Mouse (Mus musculus) liver, embryonic 14.5 days (tissue): ENCODE data around the gene Psors1c2. TPM values are rescaled to one million over a fixed set of nuclear protein-coding genes. Genes with fewer than 3 reads are reported as not detected.

Experiments
- ATAC-seq: fragments of 200-750 bp; cut with Nextera tagmentation; 2 replicates; pipeline ENCODE4 v1.8.0; 2017; ENCODE audit warnings: moderate number of reproducible peaks, mild to moderate bottlenecking, moderate library complexity; ENCODE audit not compliant: insufficient read depth
- DNase-seq, 3 experiments: peaks; one replicate each; pipeline ENCODE4 v3.0.0-alpha.2; 2012 to 2013; ENCODE audit warnings: low read depth in 3 of 3, low spot score in 3 of 3
- H3K27ac ChIP-seq: fragments of 300-500 bp; sonication (generic); 2 replicates; pipeline ENCODE4 v1.5.1; 2014; ENCODE audit warnings: moderate library complexity, mild to moderate bottlenecking, control low read depth, inconsistent platforms
- H3K27me3 ChIP-seq: fragments of 300-500 bp; sonication (generic); 2 replicates; pipeline ENCODE4 v1.6.1; 2014; ENCODE audit warnings: mild to moderate bottlenecking, low read length, moderate library complexity; ENCODE audit not compliant: control insufficient read depth, insufficient read depth
- H3K36me3 ChIP-seq: fragments of 300-500 bp; sonication (generic); replicated peaks from 2 replicates; pipeline ENCODE4 v1.6.1; 2014; ENCODE audit warnings: low read depth; ENCODE audit not compliant: control insufficient read depth, insufficient read depth
- H3K4me1 ChIP-seq, 2 experiments: fragments of 200-500 bp in 1 of 2; fragments of 300-500 bp in 1 of 2; sonication (generic) in 1 of 2; replicated peaks; 2 replicates each; pipeline ENCODE4 v1.6.1; 2012 to 2014; ENCODE audit warnings: antibody characterized with exemption in 1 of 2, inconsistent platforms in 1 of 2, low read length in 1 of 2; ENCODE audit not compliant: control insufficient read depth in 2 of 2, insufficient read depth in 2 of 2
- H3K4me2 ChIP-seq: fragments of 300-500 bp; sonication (generic); 2 replicates; pipeline ENCODE4 v1.6.1; 2014; ENCODE audit warnings: low read depth, mild to moderate bottlenecking, control low read depth, moderate library complexity
- H3K4me3 ChIP-seq, 2 experiments: fragments of 200-500 bp in 1 of 2; fragments of 300-500 bp in 1 of 2; sonication (generic) in 1 of 2; 2 replicates each; pipeline ENCODE4 v1.5.1; 2012 to 2014; ENCODE audit warnings: low read depth in 2 of 2, low read length in 2 of 2, mild to moderate bottlenecking in 2 of 2, control low read depth in 1 of 2, inconsistent platforms in 1 of 2, moderate library complexity in 1 of 2; ENCODE audit not compliant: insufficient read depth in 1 of 2
- H3K9ac ChIP-seq: fragments of 300-500 bp; sonication (generic); replicated peaks from 2 replicates; pipeline ENCODE4 v1.6.1; 2014; ENCODE audit warnings: mild to moderate bottlenecking, control low read depth, moderate library complexity
- H3K9me3 ChIP-seq: fragments of 300-500 bp; sonication (generic); 2 replicates; pipeline ENCODE4 v1.6.1; 2016; ENCODE audit warnings: low read length, mixed read lengths; ENCODE audit not compliant: control insufficient read depth
- CTCF ChIP-seq: IDR thresholded peaks from 2 replicates; pipeline ENCODE4 v1.5.1; 2016; ENCODE audit warnings: antibody characterized with exemption, low read depth, control low read depth
- EP300 ChIP-seq: IDR thresholded peaks from 2 replicates; pipeline ENCODE4 v1.6.1; 2016; ENCODE audit warnings: antibody characterized with exemption, low read depth
- WGBS: fragments of 180-500 bp; shearing (Covaris S2); extraction: QIAGEN DNeasy Blood & Tissue Kit; methylation state at CpG from one replicate; pipeline ENCODE4 v1.1.7; 2014; ENCODE audit not compliant: insufficient replicate concordance; 5-methylcytosine and 5-hydroxymethylcytosine counted together
- polyA plus RNA-seq, 2 experiments: library from polyadenylated mRNA; depleted of rRNA in 1 of 2; stranded (reverse) in 1 of 2; unstranded in 1 of 2; fragments of >200 nt; fragmentation: Nextera tagmentation in 1 of 2; extraction: Ambion mirVana in 1 of 2; gene quantifications; 2 replicates each; pipeline versions ENCODE4 v1.2.1 to v1.2.3; 2012 to 2014

Psors1c2 gene
- polyA plus RNA-seq, 2 experiments: 0.09 TPM; not detected in 1

GRCm38 (mm10) chr17:35516652-35517500, 16.1 kb upstream of the Psors1c2 start, which contains the start of the genes Tcf19 and Cchcr1:
Gene Tcf19 (minus strand): TSS chr17:35516824.
Gene Cchcr1 (plus strand): TSS chr17:35517100.
- TF ChIP-seq EP300 (peak; percentile 68), CTCF (peak; percentile 36; the same call in 1 of the 2 replicates)
- peak; percentile 97 to 98 (median 98) for DNase-seq
- H3K9ac ChIP-seq: peak within 1 kb of the TSS; percentile 81

GRCm38 (mm10) chr17:35517526-35517925, 15.5 kb upstream of the Psors1c2 start:
- no peak for ATAC-seq
- peak overlapping the region; percentile 85 for H3K4me2 ChIP-seq
- H3K4me3 ChIP-seq: peak overlapping the region; percentile 65 to 76
- no peaks in the 10 kb centered on the region for H3K9me3 ChIP-seq
- 15% methylated on average over 12 of the region's 12 CpGs for WGBS
- no peaks in the 10 kb centered on the region for H3K27me3 ChIP-seq
- peak overlapping the region; percentile 32; the same call in 1 of the 2 replicates for H3K27ac ChIP-seq
- H3K9ac ChIP-seq: peak overlapping the region; percentile 81
- H3K36me3 ChIP-seq: peaks cover 8% of the 10 kb centered on the region
- no peak for TF ChIP-seq CTCF
- no peak for TF ChIP-seq EP300
- H3K4me1 ChIP-seq: peaks cover 5 to 16% of the 10 kb centered on the region in 2 experiments
- no peak for DNase-seq

More at GRCm38 (mm10) chr17:35516652-35517500, 16.1 kb upstream of the Psors1c2 start, which contains the start of the genes Tcf19 and Cchcr1:
- H3K27me3 ChIP-seq: no peaks in the 10 kb centered on the region
- peak within 1 kb of the TSS; percentile 85 for H3K4me2 ChIP-seq
- peak; percentile 95 for ATAC-seq
- peak within 1 kb of the TSS; percentile 73 for H3K27ac ChIP-seq
- no peaks in the 10 kb centered on the region for H3K9me3 ChIP-seq
- peaks cover 5 to 16% of the 10 kb centered on the region in 2 experiments for H3K4me1 ChIP-seq
- H3K36me3 ChIP-seq: peaks cover 10% of the 10 kb centered on the region
- H3K4me3 ChIP-seq: peak within 1 kb of the TSS; percentile 76 to 96
- WGBS: under 1% methylated on average over 67 of the region's 67 CpGs

- Histone ChIP-seq H3K27ac (no peak overlapping the region), H3K4me1 (no peaks in the 10 kb centered on the region), H3K4me3 (no peak overlapping the region), H3K4me2 (no peak overlapping the region), H3K9ac (no peak overlapping the region), H3K9me3 (no peaks in the 10 kb centered on the region), H3K27me3 (no peaks in the 10 kb centered on the region), H3K36me3 (peaks cover 2% of the 10 kb centered on the region)
- WGBS: 80% methylated on average over 9 of the region's 9 CpGs
- no peak for ATAC-seq
- TF ChIP-seq CTCF (no peak), EP300 (no peak)
- no peak for DNase-seq
These were observed 8.6 kb upstream of the Psors1c2 start for GRCm38 (mm10) chr17:35524354-35524753.

DNA sequence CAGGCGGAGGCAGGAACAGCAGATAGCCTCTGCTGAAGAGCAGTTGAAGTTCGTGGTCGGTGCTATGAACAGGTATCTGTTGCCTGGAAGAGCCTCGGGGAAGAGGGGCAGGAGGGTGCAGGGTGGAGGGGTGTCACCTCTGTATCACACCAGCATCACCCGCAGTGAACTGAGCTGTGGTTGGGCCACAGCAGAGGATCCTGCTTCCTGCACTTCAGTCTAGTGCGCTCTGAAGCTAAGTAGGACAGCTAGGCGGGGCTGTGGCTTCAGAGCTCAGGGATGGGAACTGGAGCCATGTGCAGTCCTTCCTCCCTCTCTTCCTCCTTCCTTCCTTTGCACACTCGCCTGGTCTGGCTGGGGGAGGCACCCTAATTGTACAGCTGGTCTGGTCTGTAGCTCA, 6.4 kb upstream of the Psors1c2 start:
- Histone ChIP-seq H3K4me1 (no peaks in the 10 kb centered on the region), H3K9me3 (no peaks in the 10 kb centered on the region), H3K4me2 (no peak overlapping the region), H3K4me3 (no peak overlapping the region), H3K9ac (no peak overlapping the region), H3K27ac (no peak overlapping the region), H3K27me3 (no peaks in the 10 kb centered on the region), H3K36me3 (peaks cover 2% of the 10 kb centered on the region)
- ATAC-seq: no peak
- 36% methylated on average over 8 of the region's 8 CpGs for WGBS
- DNase-seq: no peak
- no peak for TF ChIP-seq CTCF
- TF ChIP-seq EP300: no peak

DNA sequence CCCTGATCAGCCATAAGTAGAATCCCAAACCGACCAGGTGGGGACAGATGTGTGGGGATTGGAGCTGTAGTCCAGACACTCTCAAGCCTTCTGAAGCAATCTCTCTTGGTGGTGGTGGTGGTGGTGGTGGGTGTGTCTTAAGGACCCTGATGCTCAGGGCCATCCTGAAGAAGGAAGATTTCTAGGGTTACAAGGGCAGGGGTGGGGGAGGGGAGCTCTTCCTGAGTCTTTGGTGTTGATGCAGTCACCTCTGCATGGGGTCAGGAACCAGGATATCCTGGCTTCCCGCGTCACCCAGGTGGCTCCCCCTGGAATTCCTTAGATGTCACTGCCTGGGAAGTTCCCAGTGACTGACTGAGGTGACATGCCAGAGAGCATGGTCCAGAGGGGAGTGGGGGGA, 641 bp upstream of the Psors1c2 start:
- no peak overlapping the region for H3K4me2 ChIP-seq
- ATAC-seq (no peak), DNase-seq (no peak)
- H3K9ac ChIP-seq: no peak overlapping the region
- TF ChIP-seq EP300: no peak
- no peak for TF ChIP-seq CTCF
- H3K4me3 ChIP-seq: no peak overlapping the region
- no peak overlapping the region for H3K27ac ChIP-seq
- no peaks in the 10 kb centered on the region for H3K27me3 ChIP-seq
- H3K9me3 ChIP-seq: no peaks in the 10 kb centered on the region
- H3K4me1 ChIP-seq: no peaks in the 10 kb centered on the region
- 2% methylated on average over 3 of the region's 3 CpGs for WGBS
- peaks cover 2% of the 10 kb centered on the region for H3K36me3 ChIP-seq
